Mouse (Mus musculus) ES-Bruce4 (cell line): Measurements from ENCODE around the gene Parp4.

ENCODE experiments used
- CTCF ChIP-seq: IDR thresholded peaks from one replicate; pipeline ENCODE4 v1.8.1; 2011; ENCODE audit warnings: low read depth, low read length
- POLR2A ChIP-seq: IDR thresholded peaks from one replicate; pipeline ENCODE4 v1.8.1; 2011; ENCODE audit warnings: low read length; ENCODE audit not compliant: insufficient read depth

DNA sequence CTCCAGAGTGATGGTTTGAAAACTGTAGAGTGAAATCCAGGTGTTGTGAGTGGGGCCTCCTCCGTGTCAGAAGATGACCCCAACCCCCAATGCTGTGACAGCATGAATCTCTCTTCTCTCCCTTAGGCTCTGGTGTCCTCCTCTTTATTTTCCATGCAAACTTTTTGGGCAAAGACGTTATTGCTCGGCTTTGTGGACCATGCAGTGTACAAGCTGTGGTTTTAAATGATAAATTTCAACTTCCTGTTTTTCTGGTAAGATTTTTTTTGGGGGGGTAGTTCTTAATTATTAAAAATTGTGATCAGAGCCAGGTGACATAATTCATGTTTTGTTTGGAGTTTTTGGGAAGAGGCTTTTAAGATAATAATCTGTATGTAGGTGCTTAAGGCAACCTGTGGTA lies 120.1 kb downstream of the Parp4 start:
- no peak for TF ChIP-seq POLR2A
- TF ChIP-seq CTCF: no peak
